Mouse (Mus musculus) liver, postnatal 0 days (tissue): ENCODE results near the gene Arf4. TPM values are rescaled to one million over a fixed set of nuclear protein-coding genes. Genes with fewer than 3 reads are reported as not detected.
"Not testable (repeated sequence)": the region's sequence is repeated elsewhere in the genome, so short reads cannot be mapped to it uniquely, and the experiment has no call there.

Experiments used
- ATAC-seq: fragments of 200-750 bp; cut with Nextera tagmentation; 2 replicates; pipeline ENCODE4 v1.8.0; 2017; ENCODE audit warnings: mild to moderate bottlenecking, moderate library complexity
- DNase-seq: peaks from one replicate; pipeline ENCODE4 v3.0.0-alpha.2; 2016
- H3K27ac ChIP-seq: fragments of 300-500 bp; sonication (generic); 2 replicates; pipeline ENCODE4 v1.5.1; 2014; ENCODE audit warnings: antibody characterized with exemption, moderate library complexity, mild to moderate bottlenecking, low read depth
- H3K27me3 ChIP-seq: fragments of 300-500 bp; sonication (generic); 2 replicates; pipeline ENCODE4 v1.6.1; 2014; ENCODE audit warnings: low read length, control low read depth, mixed read lengths; ENCODE audit not compliant: insufficient read depth
- H3K36me3 ChIP-seq: fragments of 300-500 bp; sonication (generic); replicated peaks from 2 replicates; pipeline ENCODE4 v1.6.1; 2014; ENCODE audit warnings: mild to moderate bottlenecking, control low read depth, low read length, moderate library complexity, mixed read lengths; ENCODE audit not compliant: insufficient read depth
- H3K4me1 ChIP-seq: fragments of 300-500 bp; sonication (generic); 2 replicates; pipeline ENCODE4 v1.6.1; 2014; ENCODE audit warnings: antibody characterized with exemption, mild to moderate bottlenecking, control low read depth; ENCODE audit not compliant: insufficient read depth
- H3K4me2 ChIP-seq: fragments of 300-500 bp; sonication (generic); 2 replicates; pipeline ENCODE4 v1.6.1; 2014; ENCODE audit warnings: low read depth, mild to moderate bottlenecking, low read length, moderate library complexity, mixed read lengths
- H3K4me3 ChIP-seq: fragments of 300-500 bp; sonication (generic); 2 replicates; pipeline ENCODE4 v1.5.1; 2014; ENCODE audit warnings: low read depth, low read length
- H3K9ac ChIP-seq: fragments of 300-500 bp; sonication (generic); replicated peaks from 2 replicates; pipeline ENCODE4 v1.6.1; 2014; ENCODE audit warnings: mild to moderate bottlenecking, moderate library complexity
- H3K9me3 ChIP-seq: fragments of 300-500 bp; sonication (generic); 2 replicates; pipeline ENCODE4 v1.6.1; 2016; ENCODE audit warnings: mild to moderate bottlenecking, control low read depth, low read length, mixed read lengths
- CTCF ChIP-seq: sonication (generic); IDR thresholded peaks from 2 replicates; pipeline ENCODE4 v1.5.1; 2016; ENCODE audit warnings: antibody characterized with exemption, low read depth
- EP300 ChIP-seq: IDR thresholded peaks from 2 replicates; pipeline ENCODE4 v1.6.1; 2016; ENCODE audit warnings: antibody characterized with exemption, low read depth, mild to moderate bottlenecking
- WGBS: fragments of 180-500 bp; shearing (Covaris S2); extraction: QIAGEN DNeasy Blood & Tissue Kit; methylation state at CpG from one replicate; pipeline ENCODE4 v1.1.7; 2014; ENCODE audit not compliant: insufficient replicate concordance; 5-methylcytosine and 5-hydroxymethylcytosine counted together
- microRNA-seq: library from miRNA; unstranded; fragments of <30 nt; microRNA quantifications from one replicate; pipeline ENCODE4, GENCODE M21; 2016
- polyA plus RNA-seq: library from polyadenylated mRNA; unstranded; fragments of >200 nt; fragmentation: Nextera tagmentation; extraction: Ambion mirVana; gene quantifications from 2 replicates; pipeline ENCODE4 v1.2.1, GENCODE M21; 2015

Gene Arf4
- polyA plus RNA-seq, 1 experiment from 2014 or later, result 196 TPM

DNA sequence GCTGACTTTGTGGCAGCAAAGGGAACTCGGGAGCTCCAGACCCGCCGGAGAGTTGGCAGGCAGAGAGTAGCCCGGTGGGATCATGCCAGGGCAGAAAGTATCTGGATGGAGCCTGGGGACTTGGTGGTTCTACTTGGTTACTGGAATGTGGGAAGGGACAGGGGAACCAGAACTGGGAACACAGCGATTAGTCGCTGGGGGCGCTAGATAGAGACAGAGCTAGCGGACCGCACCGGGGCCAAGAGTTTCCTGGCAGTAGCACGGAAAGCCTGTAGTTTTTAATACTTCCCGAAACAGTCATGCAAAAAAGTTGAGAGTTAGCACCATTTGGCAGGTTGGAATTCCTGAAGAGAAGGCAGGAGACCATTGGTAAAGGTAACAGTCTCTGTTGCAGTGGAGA is 37.5 kb downstream of the Arf4 start:
- TF ChIP-seq EP300, result no peak
- peak; percentile 57 for TF ChIP-seq CTCF
- Histone ChIP-seq H3K4me3 (peak overlapping the region; percentile 19), H3K27me3 (no peaks in the 10 kb centered on the region), H3K9me3 (no peaks in the 10 kb centered on the region), H3K27ac (0 out of 2 replicates have a peak overlapping the region, but pooled peaks have one; percentile 20), H3K4me2 (peak overlapping the region; percentile 66), H3K9ac (no peak overlapping the region), H3K4me1 (peaks cover 14% of the 10 kb centered on the region), H3K36me3 (no peaks in the 10 kb centered on the region)
- ATAC-seq (peak; percentile 77), DNase-seq (peak; percentile 53)
- 20% methylated on average over 12 of the region's 12 CpGs for WGBS

GRCm38 (mm10) chr14:26675791-26676190 is 37.9 kb downstream of the Arf4 start:
- Histone ChIP-seq H3K4me1 (peaks cover 11% of the 10 kb centered on the region; the same call in 1 of the 2 replicates), H3K27me3 (no peaks in the 10 kb centered on the region), H3K4me2 (peak overlapping the region; percentile 66), H3K27ac (0 out of 2 replicates have a peak overlapping the region, but pooled peaks have one; percentile 20), H3K9ac (no peak overlapping the region), H3K4me3 (peak overlapping the region; percentile 19), H3K36me3 (no peaks in the 10 kb centered on the region), H3K9me3 (no peaks in the 10 kb centered on the region)
- ATAC-seq, result peak; percentile 83
- TF ChIP-seq EP300, result no peak
- no peak for TF ChIP-seq CTCF
- 53% methylated on average over 5 of the region's 5 CpGs for WGBS
- DNase-seq, result peak; percentile 35

DNA sequence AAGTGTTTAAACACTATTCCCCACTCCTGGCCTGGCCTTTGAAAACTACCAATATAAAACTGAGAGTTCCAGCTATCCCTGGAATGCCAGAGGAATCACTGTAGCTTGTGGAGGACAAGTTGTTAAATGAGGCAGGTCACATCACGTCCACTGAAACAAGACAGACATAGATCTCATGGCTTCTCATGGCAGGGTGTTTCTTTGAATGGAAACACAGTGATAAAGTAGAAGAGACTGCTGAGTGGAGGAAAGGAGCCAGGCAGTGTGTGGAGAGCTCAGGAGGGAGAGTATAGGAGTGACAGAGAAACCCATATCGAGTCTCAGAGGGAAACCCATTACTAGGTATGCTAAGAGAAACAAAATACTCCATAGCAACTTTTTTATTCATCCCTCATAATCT is 52.9 kb downstream of the Arf4 start:
- Histone ChIP-seq H3K36me3 (no peaks in the 10 kb centered on the region), H3K4me3 (no peak overlapping the region), H3K4me2 (no peak overlapping the region), H3K9me3 (no peaks in the 10 kb centered on the region), H3K27me3 (no peaks in the 10 kb centered on the region), H3K27ac (no peak overlapping the region), H3K4me1 (no peaks in the 10 kb centered on the region), H3K9ac (no peak overlapping the region)
- 65% methylated on average over 2 of the region's 2 CpGs for WGBS
- ATAC-seq, result no peak
- TF ChIP-seq EP300 (no peak), CTCF (no peak)
- no peak for DNase-seq

DNA sequence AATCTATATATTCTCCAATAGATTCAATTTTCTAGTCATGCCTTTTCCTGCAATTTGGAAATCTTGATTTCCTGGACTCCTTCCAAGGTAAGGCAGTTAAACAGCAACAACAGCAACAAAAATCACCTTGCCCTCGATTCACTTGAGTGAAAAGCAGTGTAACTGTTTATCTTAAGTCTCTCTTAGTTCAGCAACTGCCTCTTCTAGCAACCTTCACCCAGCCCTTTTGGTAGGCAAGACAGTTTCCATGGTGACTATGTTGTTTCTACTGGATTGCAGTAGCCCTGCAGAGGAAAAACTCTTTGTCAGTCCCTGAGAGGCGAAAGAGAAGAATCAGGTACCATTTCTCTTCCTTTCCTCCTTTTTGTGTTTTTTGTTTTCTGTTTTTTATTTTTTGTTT is 53.5 kb downstream of the Arf4 start:
- Histone ChIP-seq H3K9ac (no peak overlapping the region), H3K4me2 (no peak overlapping the region), H3K4me3 (no peak overlapping the region), H3K4me1 (no peaks in the 10 kb centered on the region), H3K36me3 (no peaks in the 10 kb centered on the region), H3K27me3 (no peaks in the 10 kb centered on the region), H3K9me3 (no peaks in the 10 kb centered on the region), H3K27ac (no peak overlapping the region)
- WGBS, result 58% methylated on average over 2 of the region's 2 CpGs
- no peak for TF ChIP-seq CTCF
- DNase-seq, result no peak
- ATAC-seq, result no peak

DNA sequence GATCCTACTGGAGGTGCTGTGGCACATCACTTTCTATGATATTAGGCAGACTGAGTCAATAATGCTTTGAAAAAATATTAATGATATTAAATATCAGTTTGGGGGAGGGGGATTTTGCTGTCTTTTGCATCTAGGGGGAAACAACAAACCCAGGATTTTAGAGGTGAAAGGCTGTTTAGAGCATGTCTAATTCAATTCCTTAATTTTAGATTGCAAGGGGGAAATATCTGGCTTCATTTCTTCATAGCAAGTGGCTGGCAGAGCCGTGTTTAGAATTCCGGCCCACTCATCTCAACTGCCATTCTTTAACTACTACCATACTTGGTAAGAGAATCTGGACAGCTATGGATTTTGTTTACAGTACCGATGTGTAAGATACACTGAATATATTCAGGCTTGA is 55.1 kb downstream of the Arf4 start, which contains the start of gene Dnah12:
Gene Dnah12 (plus strand): TSS at position 301 of the 400 bp plus-strand sequence.
- Histone ChIP-seq H3K9ac (no peak within 1 kb of the TSS), H3K9me3 (no peaks in the 10 kb centered on the region), H3K4me3 (no peak within 1 kb of the TSS), H3K4me2 (no peak within 1 kb of the TSS), H3K27ac (no peak within 1 kb of the TSS), H3K4me1 (no peaks in the 10 kb centered on the region), H3K36me3 (no peaks in the 10 kb centered on the region), H3K27me3 (no peaks in the 10 kb centered on the region)
- DNase-seq (no peak), ATAC-seq (no peak)
- 89% methylated on average over 3 of the region's 3 CpGs for WGBS
- TF ChIP-seq EP300 (no peak), CTCF (no peak)

- no peaks in the 10 kb centered on the region for H3K4me1 ChIP-seq
- no peak overlapping the region for H3K9ac ChIP-seq
- no peak for DNase-seq
- TF ChIP-seq CTCF (peak; percentile 60), EP300 (no peak)
- H3K9me3 ChIP-seq, result no peaks in the 10 kb centered on the region
- H3K27me3 ChIP-seq, result no peaks in the 10 kb centered on the region
- no peak overlapping the region for H3K4me2 ChIP-seq
- H3K36me3 ChIP-seq, result no peaks in the 10 kb centered on the region
- ATAC-seq, result no peak
- no peak overlapping the region for H3K4me3 ChIP-seq
- H3K27ac ChIP-seq, result no peak overlapping the region
Observed at GRCm38 (mm10) chr14:26697912-26698311, 60.0 kb downstream of the Arf4 start.

GRCm38 (mm10) chr14:26705246-26705645 is 67.4 kb downstream of the Arf4 start:
- 84% methylated on average over 5 of the region's 5 CpGs for WGBS
- not testable (repeated sequence) for H3K4me1 ChIP-seq, H3K27ac ChIP-seq, H3K4me2 ChIP-seq, H3K9me3 ChIP-seq, H3K4me3 ChIP-seq, H3K27me3 ChIP-seq, DNase-seq, ATAC-seq, H3K36me3 ChIP-seq, H3K9ac ChIP-seq

Small RNA genes lying within 50 kb of the gene (microRNA-seq; reads per million reads assigned to microRNA genes)
- gene Mir7672, result not detected

Other genes starting within 250 kb of the Arf4 start
- gene Slmap, start 103.1 kb upstream of the Arf4 start, polyA plus RNA-seq, result 11.7 and 12.3 TPM in 2 replicates
- 9.9 and 11.8 TPM in 2 replicates for gene Dennd6a, start 64.2 kb upstream of the Arf4 start, polyA plus RNA-seq
- 3.9 and 4.3 TPM in 2 replicates for gene Pde12, start 31.8 kb downstream of the Arf4 start, polyA plus RNA-seq
- gene Dnah12, start 55.2 kb downstream of the Arf4 start, polyA plus RNA-seq, result 0.02 and 0.04 TPM in 2 replicates